Mouse (Mus musculus) c-Kit-positive CD71-positive TER-119-negative erythroid progenitor cells, embryonic 14.5 days (primary cell): ENCODE measurements around the gene Patj.

Source experiments
- DNase-seq: peaks from one replicate; pipeline ENCODE4 v3.0.0-alpha.2; 2013; ENCODE audit warnings: low read depth

The Patj gene

DNA sequence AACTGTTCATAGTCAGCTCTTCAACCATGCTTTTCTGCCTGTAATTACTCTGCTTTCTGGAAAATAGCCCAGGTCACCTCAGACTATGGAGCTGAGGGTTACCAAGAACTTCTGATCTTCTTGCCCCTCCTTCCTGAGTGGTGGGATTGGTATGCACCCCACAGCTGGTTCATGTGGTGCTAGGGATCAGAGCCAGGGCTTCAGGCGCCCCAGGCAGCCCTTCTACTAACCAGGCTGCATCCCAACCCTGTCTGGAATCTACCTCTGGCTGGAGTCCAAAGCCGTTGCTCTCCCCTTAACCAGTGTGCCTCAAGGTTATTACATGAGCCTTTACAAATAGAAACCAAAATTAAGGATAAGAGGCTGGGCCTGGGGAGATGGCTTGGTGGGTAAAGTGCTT, 115.7 kb downstream of the Patj start:
- DNase-seq = no peak

DNA sequence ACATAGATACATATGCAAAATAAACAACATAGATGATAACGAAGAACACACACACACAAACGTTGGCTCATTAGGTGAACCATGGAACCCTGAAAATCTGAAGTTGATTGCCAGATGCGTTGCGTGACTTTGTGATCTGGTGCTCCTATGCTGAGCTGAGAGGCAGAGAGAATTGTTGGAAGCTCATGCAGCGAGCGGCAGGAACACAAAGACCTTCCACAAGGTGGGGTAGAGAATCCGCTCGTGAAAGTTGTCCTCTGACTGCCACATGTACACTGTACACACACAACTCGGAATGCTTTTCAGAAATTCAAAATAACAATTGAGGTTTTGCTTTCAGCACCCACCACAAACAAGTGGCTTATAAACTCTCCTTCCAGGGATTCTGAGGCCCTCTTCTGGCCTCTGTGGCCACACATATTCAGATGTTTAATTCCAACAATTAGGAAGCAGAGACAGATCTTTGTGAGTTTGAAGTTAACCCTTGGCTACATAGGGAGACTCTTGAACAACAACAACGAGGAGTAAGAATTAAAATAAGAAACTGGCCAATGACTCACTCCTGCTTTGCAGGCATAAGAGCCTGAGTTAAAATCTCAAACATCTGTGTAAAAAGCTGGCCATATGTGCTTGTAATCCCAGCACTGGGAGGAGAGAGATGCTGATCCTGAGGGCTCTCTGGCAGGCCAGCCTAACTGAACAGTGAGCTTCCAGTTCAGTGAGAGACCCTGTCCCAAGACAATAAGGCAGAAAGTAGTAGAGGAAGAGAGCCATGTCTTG, 116.6 kb downstream of the Patj start:
- no peak for DNase-seq

DNA sequence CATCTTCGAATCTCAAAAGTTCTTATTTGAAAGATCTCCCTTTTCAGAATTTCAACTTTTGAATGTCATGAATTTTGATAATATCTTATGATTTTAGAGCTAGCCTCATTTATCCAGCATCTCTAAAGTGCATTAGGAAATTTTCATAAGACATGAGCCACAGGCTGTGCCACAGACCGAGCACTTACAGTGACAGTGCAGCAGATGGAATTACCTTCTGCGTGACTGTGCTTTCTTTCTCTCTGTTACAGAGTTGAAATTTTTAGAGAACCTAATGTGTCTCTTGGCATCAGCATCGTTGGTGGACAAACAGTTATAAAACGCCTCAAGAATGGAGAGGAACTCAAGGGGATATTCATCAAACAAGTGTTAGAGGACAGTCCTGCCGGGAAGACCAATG, 124.9 kb downstream of the Patj start:
- no peak for DNase-seq

DNA sequence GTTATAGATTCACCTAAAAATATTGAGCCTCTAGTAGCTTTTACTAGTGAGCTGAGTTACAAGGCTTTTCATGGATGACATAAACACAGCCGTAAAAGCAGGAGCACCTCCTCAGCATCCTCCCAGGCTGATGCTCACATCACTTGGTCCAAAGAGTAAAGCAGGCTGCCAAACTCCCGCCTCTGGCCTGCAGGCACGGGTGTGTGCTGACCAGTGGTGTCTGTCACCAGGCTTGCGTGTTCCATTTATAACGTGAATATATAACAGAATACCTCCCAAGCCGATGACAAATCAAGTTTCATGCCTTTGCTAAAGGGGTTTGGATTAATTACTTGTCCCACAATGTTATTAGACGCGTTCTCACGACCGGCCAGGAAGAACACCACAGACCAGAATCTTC, 128.9 kb downstream of the Patj start:
- DNase-seq = no peak

DNA sequence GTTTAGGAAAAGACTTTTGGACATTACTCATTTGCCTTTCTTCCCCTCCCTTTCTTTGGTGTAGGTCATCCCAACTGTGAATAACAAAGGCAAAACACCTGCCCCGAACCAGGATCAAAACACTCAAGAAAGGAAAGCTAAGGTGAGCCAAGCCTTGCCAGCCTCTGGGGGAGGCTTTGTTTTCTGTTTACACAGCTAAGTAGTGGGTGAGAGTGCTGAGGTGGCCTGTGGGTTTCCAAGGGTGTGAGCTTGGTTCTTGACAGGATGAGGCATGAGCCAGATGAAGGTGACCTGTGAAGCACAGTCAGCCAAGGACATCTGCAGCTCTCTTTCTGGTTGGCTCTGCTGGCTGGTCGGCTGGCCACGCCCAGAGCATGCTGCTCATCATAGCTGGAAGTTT, 139.9 kb downstream of the Patj start:
- no peak for DNase-seq

DNA sequence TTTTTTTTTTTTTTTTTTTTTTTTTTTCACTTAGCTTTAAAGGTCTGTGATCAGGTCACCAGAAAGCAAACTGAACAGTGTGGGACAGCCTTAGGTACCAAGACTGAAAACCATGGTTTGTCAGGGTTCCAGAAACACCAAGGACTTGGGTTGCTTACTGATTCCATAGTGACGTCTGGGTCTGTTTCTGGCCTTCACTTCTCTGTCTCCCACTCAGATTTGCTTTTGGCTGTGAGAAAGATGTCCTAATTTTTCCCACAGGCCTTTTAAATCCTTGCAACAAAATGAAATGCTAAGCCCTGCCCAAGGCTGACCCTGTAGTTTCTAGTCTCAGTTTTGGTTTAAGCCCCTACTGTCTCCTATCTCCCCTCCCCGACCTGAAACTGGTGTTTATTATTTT, 146.0 kb downstream of the Patj start:
- no peak for DNase-seq

DNA sequence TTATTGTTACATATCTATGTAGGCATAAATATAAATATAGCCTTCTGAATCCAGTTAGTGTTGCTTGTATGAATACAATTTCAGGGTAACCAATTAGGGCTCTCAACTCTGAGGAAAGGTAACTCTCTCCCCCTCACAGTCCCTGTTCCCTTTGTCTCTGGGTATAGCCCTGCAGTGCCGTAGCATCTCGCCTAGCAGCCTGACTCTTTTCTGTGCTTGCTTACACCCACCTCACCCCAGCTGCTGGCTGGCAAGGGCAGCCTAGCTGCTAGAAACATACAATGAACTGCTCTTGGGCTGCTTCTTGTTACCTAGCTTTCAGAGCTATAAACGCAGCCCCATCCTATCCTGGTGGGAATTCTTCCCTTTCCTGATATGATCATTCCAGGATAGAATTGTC, 147.4 kb downstream of the Patj start:
- DNase-seq = no peak

DNA sequence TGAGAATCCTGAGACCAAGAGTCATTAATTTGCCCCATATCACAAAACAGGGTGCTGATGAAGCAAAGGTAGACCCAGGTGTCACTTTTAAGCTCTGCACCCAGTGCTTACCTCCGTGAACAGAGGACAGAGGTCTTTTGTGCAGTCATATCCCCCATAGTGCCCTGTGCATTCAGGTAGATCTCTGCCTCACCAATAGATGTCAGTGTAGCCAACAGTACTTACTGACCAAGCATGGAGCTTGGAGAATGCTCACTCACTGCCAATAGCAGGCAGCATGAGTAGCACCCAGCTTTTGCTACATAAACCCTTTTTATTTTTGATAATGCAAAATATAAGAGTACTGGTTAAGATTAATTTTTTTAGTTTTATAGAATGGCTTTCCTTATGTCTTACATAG, 149.8 kb downstream of the Patj start:
- DNase-seq = no peak

DNA sequence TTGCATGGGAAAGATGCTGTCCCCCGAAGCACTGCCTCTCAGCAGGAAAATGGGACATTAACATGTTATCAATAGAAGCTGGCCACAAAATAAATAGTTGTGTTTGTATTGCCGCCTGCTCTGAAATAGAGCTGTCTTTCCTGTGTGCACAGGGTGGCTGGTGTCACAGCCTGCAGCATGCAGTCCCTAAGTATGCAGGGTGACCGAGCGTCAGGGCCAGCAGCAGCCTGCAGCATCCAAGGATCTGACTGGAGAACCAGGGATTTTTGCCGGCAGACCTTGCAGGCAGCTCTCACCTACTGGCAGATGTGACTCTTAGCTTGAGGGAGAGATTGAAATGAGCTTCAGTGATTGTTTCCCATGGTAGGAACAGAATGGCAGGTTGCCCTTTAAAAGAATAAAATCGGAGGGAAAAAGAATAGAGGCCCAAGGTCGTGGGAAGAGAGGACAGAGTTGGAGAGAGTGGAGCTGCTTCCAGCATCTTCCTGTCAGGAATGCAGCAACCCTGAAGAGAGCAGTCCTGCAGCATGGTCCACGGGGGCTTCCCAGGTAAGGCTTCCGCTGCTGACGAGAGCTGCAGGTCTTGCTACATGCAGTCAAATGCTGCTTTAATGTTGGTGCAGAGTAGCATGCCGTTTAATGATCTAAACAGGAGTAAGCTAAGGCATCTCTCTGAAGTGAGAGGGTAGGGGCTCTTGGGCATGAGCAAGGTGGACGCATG, 151.0 kb downstream of the Patj start:
- no peak for DNase-seq

DNA sequence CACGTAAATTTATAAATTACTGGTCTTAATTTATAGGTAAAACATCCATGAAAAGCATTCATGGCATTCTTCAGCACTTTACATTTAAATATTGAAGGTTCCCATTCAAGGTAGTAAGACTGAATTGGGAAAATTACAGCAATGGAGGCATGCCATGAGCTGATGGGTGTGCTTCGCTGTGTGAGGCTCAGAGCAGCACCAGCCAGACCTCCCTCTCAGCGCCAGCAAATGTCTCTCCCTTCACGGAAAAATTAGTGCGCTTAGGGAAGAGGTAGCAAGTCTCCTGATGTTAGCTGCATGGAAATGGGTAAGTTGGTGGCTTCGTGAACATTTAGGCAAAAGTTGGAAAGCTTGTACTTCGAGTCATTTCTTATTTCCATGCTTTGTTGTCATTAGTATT, 153.9 kb downstream of the Patj start:
- DNase-seq = no peak

DNA sequence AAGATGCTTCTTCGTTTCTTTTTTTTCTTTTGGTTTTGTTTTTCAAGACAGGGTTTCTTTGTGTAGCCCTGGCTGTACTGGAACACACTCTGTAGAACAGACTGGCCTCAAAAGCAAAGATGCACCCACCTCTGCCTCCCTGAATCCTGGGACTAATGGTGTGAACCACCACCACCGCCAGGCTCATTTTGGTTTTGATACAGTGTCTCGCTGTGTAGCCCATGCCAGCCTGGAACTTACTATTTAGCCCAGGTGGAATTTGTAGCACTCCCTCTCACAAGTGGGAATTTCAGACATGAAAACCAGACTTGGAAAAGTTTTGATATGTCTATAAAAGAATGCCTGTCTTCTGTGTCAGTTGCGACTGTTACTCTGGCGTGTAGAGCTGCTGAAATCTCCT, 154.5 kb downstream of the Patj start:
- no peak for DNase-seq

DNA sequence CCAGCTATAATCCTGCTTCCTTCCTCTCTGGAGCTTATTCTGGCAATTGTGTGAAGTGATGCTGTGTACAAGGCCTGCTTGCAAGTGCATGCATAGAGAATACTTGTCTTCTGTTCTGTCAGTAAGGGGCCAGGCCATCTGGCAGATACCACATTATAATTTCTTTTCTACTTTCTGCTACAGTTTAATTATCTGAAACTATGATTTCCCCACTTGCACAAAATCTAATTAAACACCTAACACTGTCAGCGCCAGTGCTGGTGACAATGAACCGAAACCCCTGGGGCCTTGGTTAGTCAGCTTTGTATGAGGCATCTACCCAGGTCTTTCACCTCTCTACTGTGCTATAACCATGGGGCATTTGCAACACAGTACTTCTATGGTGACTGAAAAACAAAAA, 160.1 kb downstream of the Patj start:
- no peak for DNase-seq

DNA sequence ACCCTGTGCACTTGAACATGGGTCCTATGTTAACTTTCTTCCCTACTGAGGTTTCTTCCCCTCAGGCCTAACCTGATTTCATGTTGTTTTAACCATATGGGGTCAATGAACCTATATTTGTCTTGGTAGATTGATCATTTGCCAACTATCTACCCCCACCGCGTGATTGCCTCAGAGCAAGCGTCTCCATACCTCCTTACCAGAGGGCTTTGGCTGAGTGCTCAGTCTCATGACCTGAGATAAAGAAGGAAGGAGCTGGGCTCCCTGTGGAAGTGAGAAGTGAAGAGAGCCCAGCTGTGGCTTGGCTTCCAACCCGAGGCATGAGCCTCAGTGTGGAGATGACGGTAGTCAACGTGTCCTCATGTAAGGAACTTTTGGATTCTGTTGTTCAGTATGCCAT, 160.9 kb downstream of the Patj start:
- no peak for DNase-seq

DNA sequence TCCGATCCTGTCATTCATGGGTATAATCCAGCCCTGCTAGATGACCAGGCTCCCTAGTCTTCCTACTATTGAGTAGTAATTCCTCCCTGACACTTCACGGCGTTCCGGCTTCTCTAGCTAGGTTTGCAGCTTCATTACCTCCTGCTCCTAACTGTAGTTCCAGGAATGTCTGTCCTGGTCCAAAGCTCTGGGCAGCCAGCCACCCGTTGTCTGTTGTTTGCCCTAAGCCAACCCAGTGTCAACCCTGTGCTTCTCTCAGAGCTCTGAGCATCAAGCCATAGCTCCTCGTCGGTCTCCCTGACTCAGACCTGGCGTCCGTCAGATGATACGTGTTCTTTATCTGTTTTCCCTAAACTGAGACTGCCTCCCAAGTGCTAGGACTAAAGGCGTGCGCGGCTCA, 161.6 kb downstream of the Patj start:
- DNase-seq = no peak

DNA sequence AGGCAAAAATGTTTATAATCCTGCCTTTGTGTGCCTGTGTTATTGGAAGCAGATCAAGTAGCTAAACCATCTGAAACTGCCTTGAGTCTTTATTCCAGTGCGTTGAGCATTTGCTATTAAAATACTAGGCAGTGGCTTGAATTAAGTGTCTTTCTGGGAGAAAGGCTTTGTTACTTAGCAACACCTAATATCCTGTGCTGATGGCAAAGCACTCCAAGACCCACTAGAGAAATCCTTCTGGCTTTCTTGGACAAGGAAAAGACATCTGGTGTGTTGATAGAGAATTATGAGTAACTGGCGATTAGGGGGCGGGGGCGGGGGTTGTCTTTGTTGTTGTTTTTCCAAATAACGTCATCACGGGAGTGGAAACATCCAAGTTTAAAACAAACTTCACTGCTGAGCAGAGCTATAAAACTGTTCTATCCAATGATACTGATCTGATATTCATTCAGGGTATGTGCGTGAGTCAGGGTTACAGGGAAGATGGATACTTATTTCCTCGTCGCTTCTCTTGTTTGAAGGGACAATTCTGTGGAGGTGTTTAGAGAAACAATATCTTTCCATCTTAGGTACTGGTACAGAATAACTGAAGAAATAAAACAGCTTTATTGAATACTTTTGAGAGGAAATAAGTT, 164.7 kb downstream of the Patj start:
- no peak for DNase-seq

DNA sequence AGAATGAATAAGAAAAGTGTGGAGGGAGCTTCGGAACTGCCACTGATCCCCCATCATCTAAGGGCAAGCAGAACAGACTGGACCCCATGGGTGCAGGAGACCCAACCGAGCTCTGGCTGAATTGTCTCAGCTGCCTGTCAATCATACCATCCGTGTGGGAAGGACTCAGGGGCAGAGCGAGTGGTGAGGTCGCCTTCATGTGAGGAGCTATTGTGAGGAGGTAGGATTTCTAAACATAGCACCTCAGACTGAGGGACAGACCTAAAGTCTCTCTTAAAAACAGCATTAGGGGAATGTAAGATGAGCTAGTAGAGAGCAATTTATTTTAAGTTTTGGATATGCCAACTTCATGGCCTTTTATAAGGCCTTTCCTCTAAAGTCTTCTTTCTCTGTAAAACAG, 167.5 kb downstream of the Patj start:
- no peak for DNase-seq

DNA sequence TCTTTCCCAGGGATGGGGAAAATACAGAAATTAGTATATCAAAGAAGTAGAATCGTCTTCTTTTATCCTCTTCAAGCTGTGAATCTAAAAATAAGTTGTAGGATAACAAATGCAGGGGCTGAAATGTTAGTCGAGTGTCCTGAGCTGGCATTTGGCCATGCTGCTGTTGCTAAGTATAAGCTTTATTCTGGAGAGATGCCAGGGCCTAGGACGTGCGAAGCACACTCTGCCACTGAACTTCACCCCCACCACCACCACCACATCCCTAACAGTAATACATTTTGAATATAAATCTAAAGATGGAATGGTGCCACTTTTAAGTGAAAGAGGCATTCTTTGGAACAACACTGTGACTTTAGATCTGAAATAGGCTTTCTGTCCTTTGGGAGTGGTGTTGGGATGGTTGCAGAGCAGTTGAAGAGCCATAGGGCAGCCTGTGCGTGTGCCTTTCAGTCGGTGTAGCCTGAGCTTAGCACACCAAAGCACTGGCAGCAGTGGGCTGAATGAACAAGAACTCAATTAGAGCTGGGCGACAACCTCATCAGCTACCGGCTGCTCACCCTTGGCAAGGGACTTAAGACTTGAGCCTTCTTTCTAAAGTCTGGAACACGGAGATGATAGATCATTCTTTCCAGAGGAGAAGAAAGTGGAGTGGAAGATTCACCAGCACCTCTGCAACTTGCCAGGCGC, 168.1 kb downstream of the Patj start:
- no peak for DNase-seq

DNA sequence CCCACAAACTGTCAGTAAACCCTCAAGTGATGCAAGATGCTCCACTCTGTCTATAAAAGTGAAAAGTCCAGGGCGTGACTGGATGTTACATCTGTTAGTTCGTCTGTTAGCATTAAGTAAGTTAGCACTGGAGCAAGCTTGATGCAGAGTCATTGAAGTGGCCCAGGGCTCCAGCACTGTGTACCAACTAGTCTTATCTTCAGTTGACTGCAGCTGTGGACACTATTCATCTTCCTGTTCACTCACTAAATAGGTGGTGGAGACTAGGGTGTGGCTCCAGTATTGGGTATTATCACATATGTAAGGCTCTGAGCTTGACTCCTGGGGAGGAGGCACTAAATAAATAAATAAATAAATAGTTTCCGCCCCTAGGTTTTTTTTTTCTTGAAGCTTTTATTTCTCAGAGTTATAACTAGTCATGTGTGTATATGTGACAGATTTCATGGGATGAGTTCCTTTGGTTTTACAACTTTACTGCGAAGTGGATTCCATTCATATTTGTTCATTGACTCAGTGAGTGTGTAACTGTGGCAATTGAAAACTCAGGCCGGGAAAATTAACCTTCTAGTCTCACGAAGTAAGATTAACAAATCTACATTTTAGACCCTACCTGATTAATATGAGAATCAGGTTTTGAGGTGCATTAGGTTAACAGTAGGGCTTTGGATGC, 168.7 kb downstream of the Patj start:
- no peak for DNase-seq

DNA sequence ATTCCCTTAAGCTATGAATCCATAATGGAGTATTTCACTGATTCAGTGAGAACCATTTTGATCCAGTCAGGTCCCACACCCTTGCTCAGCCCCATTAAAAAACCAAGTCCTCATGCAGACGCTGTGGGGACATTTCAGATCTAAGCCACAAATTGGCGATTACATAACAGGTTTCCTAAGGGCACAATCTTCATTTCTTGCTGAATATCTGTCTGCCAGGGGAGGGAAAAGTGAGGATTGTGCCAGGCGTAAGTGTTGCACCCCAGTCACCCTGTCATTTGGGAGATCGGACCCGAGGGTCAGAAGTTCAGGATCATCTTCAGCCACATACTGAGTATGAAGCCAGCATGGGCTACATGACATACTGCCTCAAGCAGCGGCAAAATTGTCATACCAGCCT, 171.2 kb downstream of the Patj start:
- DNase-seq = no peak

DNA sequence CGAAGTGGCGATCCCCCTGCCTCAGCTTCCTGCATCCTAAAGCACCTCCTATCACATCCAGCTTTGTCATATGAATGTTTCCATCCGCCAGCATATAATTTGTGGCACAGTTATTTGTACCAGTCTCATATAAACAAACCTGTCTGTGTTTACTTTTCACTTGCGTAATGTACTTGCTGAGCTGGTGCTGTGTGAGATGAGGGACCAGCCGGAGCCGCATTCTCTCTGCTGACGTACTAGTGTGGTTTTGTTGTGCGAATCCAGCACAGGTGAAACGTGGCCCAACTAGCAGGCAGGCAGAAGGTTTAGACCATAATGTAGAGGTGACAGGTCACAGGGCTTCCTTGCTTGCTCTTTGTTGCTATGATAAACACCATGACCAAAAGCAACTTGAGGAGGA, 171.9 kb downstream of the Patj start:
- no peak for DNase-seq

DNA sequence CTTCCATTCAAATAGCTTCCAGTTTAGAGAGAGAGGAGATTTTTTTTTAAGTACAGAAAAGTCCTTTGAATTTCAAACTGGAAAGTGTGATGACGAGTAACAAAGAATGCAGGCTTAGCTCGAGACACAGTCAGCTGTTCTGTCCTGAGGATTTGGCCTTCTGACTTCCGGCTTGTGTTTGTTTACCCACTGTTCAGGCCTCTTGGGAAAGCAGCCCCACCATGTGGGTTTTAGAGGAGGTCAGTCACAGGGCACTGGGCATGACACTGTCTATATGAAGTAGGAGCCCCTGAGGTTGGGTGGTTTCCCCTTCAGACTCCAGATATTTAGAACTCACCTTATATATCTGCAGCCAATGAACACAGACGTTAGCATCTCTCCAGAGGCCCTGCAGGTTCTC, 174.3 kb downstream of the Patj start:
- no peak for DNase-seq

DNA sequence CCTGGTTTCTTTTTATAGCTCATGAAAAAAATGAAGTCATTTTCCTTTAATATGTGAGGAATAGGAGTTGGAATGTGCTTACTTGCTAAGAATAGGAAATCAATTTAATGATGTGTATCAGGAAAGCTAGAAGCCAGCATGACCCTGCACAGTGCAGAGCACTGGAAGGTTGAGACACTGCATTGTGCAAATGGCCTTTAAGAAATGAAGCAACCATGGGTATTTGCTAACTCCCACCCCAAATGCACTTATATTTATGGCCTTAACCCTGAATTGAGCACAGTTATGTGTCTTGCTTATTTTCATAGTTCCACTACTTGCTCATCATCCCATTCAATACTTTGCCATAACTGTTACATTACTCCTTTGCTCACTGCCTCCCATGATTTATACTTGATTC, 181.7 kb downstream of the Patj start:
- no peak for DNase-seq
